Mouse (Mus musculus) megakaryocyte-erythroid progenitor cell, adult 5 weeks (primary cell): ENCODE measurements around the gene Slc25a22. TPM values are rescaled to one million over a fixed set of nuclear protein-coding genes. Genes with fewer than 3 reads are reported as not detected.

Experiments used
- polyA plus RNA-seq: library from polyadenylated mRNA; stranded (reverse); fragments of >175 nt; gene quantifications from 2 replicates; pipeline ENCODE4 v1.2.3, GENCODE M21; 2012

Gene Slc25a22
- 79.5 and 83.9 TPM in 2 replicates for polyA plus RNA-seq

DNA sequence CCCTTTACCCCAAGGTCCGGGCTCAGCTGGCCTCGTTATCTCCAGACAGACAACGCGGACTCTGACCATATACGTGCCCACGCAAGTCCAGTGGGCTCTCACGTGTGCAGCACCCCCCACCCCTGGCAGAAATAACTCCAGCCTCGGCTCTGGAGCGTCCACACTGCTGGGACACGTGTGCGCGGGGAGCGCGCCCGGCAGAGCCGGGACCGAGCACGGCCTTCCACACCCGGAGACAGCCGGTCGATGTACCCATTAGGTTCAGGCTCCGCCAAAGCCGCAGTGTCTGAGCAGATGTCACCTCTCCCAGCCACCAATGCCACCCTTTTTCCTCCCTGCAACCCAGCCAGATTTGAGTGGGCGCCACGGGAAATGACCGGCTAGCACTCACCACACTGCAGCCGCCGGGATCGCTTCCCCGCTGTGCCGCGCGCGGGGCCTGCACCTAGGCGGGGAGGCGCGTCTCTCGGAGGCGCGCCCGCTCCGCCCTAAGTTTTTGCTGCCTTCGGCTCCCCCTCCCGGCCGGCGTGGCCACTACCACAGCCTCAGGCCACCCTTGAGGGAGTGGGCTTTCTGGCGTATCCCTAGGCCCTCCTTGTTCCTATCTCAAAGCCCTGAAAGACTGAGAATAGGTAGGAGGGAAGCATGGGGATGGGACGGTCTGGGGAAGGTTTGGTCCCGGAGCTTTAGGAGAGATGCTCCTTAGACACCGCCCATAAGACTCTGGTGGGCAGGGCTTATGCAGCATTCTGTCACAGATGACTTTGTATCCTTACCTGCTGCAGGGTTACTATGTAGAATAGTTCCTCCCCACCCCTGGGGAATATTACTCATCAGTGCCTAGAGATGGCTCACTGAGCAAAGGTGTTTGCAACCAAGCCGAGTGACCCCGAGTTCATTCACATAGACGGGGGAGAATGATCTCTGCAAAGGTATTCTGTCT lies at the start of gene Slc25a22:
Gene Slc25a22, minus strand, starts transcription at position 715 of the 943 bp plus-strand sequence.

DNA sequence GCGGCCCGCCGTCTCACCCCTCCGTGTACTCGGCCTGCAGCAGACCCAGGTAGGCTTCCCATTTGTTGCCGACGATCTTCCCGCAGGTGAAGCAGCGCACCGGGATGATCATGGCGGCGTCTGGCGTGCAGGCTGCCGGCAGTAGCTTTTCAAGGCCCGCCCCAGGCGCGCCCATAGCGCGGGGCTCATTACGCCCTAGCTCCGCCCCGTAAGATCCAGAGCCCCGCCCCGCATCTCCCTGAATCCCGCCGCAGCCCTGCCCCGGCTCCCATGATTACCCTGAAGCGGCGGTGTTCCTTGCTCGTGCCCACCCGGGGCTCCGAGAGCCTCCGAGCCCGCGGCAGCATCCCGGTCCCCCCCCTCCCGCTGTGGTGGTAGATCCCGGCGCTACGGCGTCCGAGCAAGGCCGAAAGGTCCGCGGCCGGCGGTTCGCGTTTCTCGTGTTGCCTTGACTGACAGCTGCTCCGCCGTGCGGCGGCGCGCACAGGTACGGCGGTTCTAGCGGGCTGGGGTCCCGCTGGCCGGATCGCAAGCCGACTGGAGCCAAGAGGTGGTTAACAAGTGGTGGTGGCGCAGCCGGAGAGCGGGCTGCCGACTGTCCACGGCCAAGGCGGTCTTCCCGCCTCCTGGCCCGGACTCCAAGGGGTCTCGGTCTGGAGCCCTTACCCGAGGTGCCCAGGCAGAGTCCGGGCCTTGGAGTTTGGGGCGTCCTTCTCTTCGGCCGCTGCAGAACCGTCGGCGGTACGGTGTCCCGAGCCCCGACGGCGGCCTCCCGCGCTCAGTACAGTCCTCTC lies 37.5 kb upstream of the Slc25a22 start, which contains the start of the genes Polr2l and Tspan4:
Gene Polr2l, minus strand, starts transcription at position 122 of the 794 bp plus-strand sequence.
Gene Tspan4, plus strand, starts transcription at position 230 of the 794 bp plus-strand sequence.

DNA sequence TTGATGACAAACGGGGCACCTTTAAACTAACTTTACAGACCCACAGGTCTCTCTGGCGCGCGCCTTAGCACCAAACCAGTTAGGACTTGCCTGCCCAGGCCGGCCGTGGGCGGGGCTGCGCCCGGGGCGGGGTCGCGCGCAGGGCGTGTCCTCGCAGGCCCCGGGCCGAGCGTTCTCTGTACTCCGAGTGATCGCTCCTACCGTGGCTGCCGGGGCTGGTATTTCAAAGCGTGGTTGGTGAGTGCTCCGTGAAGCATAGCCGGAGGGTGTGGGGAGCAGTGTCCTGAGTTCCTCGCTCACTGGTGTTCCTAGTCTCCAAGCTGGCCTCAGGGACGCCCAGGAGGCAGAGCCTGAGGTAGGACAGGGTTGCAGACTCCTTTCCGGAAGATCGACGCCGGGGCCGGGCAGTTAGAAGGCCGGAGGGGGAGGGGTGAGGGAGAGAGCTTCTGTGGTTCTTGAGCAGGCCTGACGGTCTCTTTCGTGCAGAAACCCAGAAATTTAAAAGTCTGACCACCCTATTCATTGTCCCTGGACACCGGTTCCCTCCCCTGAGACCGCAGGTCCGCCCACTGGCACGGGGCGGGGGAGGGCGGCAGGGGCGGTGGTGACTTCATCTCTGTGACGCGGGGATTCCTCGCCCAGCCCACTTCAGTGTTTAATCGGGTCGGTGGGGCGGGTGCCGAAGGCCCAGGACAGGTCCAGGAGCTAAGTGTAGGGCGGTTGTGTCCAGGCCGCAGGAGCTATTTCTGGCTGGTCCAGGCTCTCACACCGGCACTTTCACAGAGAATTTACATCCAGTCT lies 29.7 kb upstream of the Slc25a22 start, which contains the start of gene Cd151:
Gene Cd151, plus strand, starts transcription at position 163 of the 801 bp plus-strand sequence.

DNA sequence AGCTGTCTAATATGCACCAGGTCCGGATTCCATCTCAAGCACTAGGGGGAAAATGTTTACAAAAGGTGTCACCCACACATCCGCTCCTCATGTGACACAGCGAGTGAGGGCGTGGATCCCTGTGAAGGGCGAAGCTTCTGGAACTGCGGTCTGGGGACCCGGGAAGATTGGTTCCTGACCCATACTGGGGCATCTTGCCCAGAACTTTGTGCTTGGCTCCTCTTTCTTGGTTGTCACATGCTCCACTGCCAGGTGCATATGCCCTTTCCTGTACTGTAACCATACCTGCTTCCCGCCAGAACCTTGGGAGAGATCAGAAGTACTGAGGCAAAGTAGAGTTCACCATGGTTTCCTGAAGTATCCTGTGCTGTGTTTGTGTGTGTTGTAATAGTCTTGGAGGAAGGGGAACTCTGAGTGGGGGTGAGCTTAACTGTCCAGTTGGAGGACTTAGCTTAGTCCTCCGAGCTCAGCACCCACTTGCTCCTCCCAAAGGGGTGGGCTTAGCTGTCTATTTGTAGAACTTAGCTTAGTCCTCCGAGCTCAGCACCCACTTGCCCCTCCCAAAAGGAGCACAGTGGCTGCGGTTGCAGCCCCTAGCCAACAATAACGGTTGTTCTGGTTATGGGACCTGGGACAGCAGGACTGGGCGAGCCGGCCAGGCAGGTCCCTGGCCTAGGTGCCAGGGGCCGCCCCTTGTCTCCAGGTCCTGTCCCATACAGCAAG lies 22.9 kb upstream of the Slc25a22 start, which contains the start of gene Cracr2b:
Gene Cracr2b, plus strand, starts transcription at position 704 of the 723 bp plus-strand sequence.

DNA sequence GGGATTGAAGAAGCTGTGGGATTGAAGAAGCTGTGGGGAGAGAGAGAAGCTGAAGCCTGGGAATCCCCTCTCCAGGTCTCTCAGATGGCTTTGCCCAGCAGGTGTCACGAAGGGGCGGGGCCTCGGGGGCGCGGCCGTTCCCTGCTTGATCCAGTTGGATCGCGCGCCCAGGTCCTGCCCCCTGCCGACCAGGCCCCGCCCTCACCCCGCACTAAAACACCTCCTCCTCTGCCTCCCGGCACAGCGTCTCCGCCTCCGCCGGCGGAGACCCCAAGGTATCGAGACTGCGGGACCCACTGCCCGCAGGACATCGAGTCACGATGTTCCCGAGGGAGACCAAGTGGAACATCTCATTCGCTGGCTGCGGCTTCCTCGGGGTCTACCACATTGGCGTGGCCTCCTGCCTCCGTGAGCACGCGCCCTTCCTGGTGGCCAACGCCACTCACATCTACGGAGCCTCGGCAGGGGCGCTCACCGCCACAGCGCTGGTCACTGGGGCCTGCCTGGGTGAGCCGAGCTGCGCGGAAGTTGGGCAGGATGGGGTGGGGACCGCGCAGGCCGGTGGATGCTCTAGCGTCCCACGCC lies 17.4 kb upstream of the Slc25a22 start, which contains the start of gene Pnpla2:
Gene Pnpla2, plus strand, starts transcription at position 232 of the 585 bp plus-strand sequence.

DNA sequence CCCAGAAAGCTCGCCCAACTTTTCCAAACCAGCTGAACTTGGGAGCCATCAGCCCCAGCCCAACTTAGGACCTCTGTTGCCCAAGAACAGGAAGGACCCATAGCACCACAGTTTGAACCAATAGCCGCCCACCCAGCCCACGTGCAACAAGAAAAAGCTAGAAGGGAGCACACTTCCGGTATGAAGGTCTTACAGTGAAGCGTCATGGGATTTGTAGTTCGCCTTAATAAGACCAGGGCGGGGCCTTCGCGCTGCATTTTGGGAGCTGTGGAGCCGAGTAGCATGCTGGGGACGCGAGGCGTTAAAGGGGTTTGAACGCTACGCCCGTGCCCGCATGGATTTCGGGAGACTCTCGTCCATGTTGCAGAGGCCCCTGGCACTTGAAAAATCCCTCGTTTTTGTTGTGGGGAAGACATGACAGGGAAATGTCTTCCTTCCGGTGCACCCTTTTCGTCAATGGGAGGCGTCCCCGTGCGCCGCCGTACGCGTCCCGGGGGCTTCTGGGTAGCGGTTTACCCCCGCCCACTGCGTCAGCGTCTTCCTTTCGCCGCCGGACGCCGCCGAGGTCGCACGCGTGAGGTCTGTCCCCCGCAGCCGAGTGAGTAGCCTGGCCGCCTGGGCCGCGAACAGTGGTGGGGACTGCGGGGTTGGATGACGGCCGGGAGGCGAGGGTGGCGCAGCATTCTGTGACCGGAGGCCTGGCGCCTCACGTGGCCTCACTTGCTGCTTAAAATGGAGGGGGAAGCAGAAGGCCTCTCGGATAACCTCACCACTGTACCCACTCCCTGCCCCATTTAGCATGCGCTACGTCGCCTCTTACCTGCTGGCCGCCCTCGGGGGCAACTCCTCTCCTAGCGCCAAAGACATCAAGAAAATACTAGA lies 9.7 kb upstream of the Slc25a22 start, which contains the start of gene Rplp2:
Gene Rplp2, plus strand, starts transcription at position 261 of the 882 bp plus-strand sequence.

DNA sequence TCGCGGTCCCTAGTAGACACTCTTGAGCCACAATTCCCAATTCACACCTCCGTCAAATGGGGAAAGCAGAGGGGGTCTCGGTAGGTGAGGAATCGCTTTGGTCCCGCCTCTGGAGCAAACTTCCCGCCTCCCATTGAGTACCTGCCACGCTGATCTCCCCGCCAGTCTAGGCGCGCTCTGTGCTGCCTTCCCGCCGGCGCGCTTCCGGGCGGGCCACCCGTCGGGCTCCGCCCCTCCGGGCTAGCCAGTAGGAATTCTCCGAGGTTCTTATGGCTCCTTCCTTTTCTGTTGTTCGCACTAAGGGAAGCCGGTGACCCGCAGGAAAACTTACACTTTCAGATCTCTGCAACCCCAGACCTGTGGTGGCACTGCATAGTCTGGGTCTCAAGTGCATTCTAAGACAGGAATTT lies 6.1 kb upstream of the Slc25a22 start, which contains the start of gene Pidd1:
Gene Pidd1, minus strand, starts transcription at position 198 of the 410 bp plus-strand sequence.

DNA sequence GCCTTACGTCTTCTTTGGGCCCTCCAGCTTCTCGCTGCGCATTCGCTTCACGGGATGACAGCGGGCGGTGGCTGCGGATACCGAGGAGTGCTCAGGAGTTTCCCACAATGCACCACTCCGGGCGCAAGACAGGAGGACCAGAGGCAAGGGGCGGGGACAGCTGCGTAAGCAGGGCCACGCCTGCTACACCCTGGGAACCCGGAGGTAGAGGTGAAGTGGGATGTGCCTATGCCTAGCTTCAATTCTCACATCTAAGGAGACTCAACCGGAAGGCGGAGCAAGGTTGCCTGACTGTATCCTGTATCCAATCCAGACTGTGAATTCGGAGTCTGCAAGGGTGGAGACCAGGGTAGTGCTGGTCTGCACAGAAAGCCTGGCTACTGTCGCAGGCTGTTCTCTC lies 8.4 kb downstream of the Slc25a22 start, which contains the start of gene Cend1:
Gene Cend1, minus strand, starts transcription at position 182 of the 400 bp plus-strand sequence.

DNA sequence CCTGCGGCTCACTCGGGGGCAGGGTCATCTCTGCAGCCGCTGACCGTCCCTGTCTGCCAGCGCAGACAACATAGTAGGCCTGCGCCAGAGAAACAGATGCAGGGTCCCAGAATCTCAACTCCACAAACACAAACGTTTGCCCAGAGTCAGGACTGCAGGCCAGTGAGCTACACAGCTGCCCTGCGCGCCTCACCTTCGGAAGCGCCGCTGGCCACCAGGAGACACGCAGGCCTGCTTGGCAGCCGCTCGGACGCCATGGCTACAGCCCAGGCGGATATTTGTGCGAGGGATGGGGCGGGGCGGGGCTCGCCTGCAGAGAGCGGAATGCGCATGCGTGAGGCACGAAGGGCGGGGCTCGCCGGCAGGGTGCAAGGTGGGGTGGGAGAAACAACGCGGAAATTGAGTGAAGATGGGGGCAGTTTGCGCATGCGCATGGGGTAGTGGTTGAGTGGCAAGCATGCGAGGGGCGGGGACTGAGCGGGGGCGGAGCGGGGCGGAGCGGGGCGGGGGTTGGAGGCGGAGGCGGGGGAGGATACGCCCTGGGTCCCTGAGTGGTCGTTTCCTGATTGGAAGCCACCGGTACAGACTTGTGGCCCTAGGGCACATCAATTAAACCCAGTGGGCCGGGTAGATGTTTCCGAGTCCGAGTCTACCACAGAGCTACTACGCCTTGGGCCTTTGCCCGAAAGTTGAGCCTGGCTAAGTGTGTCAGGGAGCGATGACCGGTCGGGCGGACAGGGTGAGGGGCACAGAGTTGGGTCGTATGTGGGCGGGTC lies 23.7 kb downstream of the Slc25a22 start, which contains the start of gene Gatd1:
Gene Gatd1, minus strand, starts transcription at position 328 of the 776 bp plus-strand sequence.

DNA sequence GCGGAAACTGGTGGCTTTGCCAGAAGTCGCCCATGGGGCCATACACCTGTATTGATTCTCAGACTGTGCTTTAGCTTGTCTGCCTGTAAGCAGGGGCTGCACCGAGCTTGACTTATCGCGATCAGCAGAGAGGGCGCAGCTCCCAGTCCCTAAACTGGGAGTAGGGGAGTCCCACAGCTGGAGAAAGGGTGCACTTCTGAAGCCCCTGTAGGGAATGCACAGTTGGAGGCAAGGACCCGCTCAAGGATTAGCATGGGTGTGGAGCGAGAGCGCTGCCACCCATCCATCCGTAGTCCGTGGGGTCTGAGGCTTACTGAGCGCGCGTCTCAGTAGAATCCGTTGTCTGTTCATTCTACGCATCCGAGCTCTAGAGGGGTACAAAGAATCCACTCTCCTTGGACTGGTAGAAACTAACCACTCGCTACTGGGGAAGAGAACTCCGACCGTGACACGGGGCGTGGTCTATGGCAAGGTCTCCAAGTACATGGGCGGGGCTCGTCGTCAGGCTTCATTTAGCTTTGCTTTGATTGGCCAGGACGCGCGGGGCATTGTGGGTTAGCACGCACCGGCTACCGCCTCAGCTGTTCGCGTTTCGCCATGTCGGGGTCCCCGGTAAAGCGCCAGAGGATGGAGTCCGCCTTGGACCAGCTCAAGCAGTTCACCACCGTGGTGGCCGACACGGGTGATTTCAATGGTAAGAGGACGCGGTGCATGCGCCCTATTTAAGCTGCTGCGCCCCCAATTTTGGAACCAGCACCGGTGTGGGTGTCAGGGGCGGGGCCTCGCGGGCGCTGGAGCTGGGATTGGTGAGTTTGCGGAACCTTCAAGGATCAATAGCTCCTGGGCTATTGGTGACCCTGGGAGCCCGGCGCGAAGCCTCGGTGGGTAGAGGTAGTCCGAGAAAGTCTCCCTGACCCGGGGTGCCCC lies 45.8 kb downstream of the Slc25a22 start, which contains the start of gene Taldo1:
Gene Taldo1, plus strand, starts transcription at position 575 of the 927 bp plus-strand sequence.

Other genes with a start within 250 kb of the Slc25a22 start
- 41.0 and 48.4 TPM in 2 replicates for gene Hras, start 243.9 kb downstream of the Slc25a22 start, polyA plus RNA-seq
- 6.8 and 8.0 TPM in 2 replicates for gene Lrrc56, start 243.7 kb downstream of the Slc25a22 start, polyA plus RNA-seq
- gene Lmntd2, start 223.8 kb downstream of the Slc25a22 start, polyA plus RNA-seq, result 0.20 and 0.49 TPM in 2 replicates
- gene Rassf7, start 222.0 kb downstream of the Slc25a22 start, polyA plus RNA-seq, result 13.1 and 15.1 TPM in 2 replicates
- gene Phrf1, start 209.1 kb downstream of the Slc25a22 start, polyA plus RNA-seq, result 130 and 156 TPM in 2 replicates
- 47.5 and 78.3 TPM in 2 replicates for gene Irf7, start 171.4 kb downstream of the Slc25a22 start, polyA plus RNA-seq
- gene Cdhr5, start 161.1 kb downstream of the Slc25a22 start, polyA plus RNA-seq, result 0.04 TPM in 1 of 2 replicates, not detected in the other
- gene Sct, start 158.8 kb downstream of the Slc25a22 start, polyA plus RNA-seq, result not detected in 2 replicates
- gene Drd4, start 145.9 kb downstream of the Slc25a22 start, polyA plus RNA-seq, result 0.03 TPM in 1 of 2 replicates, not detected in the other
- 77.8 and 93.7 TPM in 2 replicates for gene Deaf1, start 110.2 kb downstream of the Slc25a22 start, polyA plus RNA-seq
- 11.4 and 11.9 TPM in 2 replicates for gene Tmem80, start 110.2 kb downstream of the Slc25a22 start, polyA plus RNA-seq
- gene Eps8l2, start 99.0 kb downstream of the Slc25a22 start, polyA plus RNA-seq, result 0.39 and 1.3 TPM in 2 replicates
- gene Taldo1, start 45.7 kb downstream of the Slc25a22 start, polyA plus RNA-seq, result 342 and 397 TPM in 2 replicates
- gene Gatd1, start 23.8 kb downstream of the Slc25a22 start, polyA plus RNA-seq, result 8.0 and 12.4 TPM in 2 replicates
- gene Cend1, start 8.4 kb downstream of the Slc25a22 start, polyA plus RNA-seq, result not detected in 2 replicates
- 53.9 and 66.7 TPM in 2 replicates for gene Pidd1, start 6.1 kb upstream of the Slc25a22 start, polyA plus RNA-seq
- 8,310 and 8,668 TPM in 2 replicates for gene Rplp2, start 9.5 kb upstream of the Slc25a22 start, polyA plus RNA-seq
- 168 and 188 TPM in 2 replicates for gene Pnpla2, start 17.3 kb upstream of the Slc25a22 start, polyA plus RNA-seq
- 20.9 and 46.2 TPM in 2 replicates for gene Cracr2b, start 23.2 kb upstream of the Slc25a22 start, polyA plus RNA-seq
- 19.8 and 21.9 TPM in 2 replicates for gene Cd151, start 29.5 kb upstream of the Slc25a22 start, polyA plus RNA-seq
- gene Polr2l, start 37.2 kb upstream of the Slc25a22 start, polyA plus RNA-seq, result 70.2 and 83.1 TPM in 2 replicates
- 27.3 and 28.2 TPM in 2 replicates for gene Tspan4, start 37.3 kb upstream of the Slc25a22 start, polyA plus RNA-seq
- 17.8 and 29.0 TPM in 2 replicates for gene Chid1, start 102.0 kb upstream of the Slc25a22 start, polyA plus RNA-seq
- gene Ap2a2, start 124.3 kb upstream of the Slc25a22 start, polyA plus RNA-seq, result 25.0 and 25.3 TPM in 2 replicates
- gene Muc6, start 217.4 kb upstream of the Slc25a22 start, polyA plus RNA-seq, result 0.06 and 0.26 TPM in 2 replicates